Mouse (Mus musculus) heart, adult 2 months (tissue): ENCODE measurements around the gene Anks6. TPM values are rescaled to one million over a fixed set of nuclear protein-coding genes. Genes with fewer than 3 reads are reported as not detected.

Experiments
- DNase-seq, 2 experiments: peaks; one replicate each; pipeline ENCODE4 v3.0.0; 2021
- H3K27ac ChIP-seq: fragments of 200-600 bp; 2 replicates; pipeline ENCODE4 v1.8.1; 2022
- H3K27me3 ChIP-seq: fragments of 200-500 bp; 2 replicates; pipeline ENCODE4 v1.6.1; 2012; ENCODE audit warnings: mild to moderate bottlenecking, low read length, inconsistent platforms, mixed read lengths; ENCODE audit not compliant: control insufficient read depth, insufficient read depth
- H3K36me3 ChIP-seq: fragments of 200-500 bp; 2 replicates; pipeline ENCODE4 v1.6.1; 2012; ENCODE audit warnings: low read length, inconsistent platforms; ENCODE audit not compliant: control insufficient read depth, insufficient read depth
- H3K4me1 ChIP-seq: fragments of 200-500 bp; 2 replicates; pipeline ENCODE4 v1.6.1; 2011; ENCODE audit warnings: low read length; ENCODE audit not compliant: control insufficient read depth, insufficient read depth
- H3K4me3 ChIP-seq: fragments of 200-600 bp; 2 replicates; pipeline ENCODE4 v1.8.1; 2022
- H3K79me2 ChIP-seq: fragments of 200-500 bp; replicated peaks from 2 replicates; pipeline ENCODE4 v1.6.1; 2012; ENCODE audit warnings: mild to moderate bottlenecking, inconsistent platforms, low read length, moderate library complexity, mixed read lengths; ENCODE audit not compliant: control insufficient read depth, insufficient read depth
- H3K9ac ChIP-seq: fragments of 200-500 bp; 2 replicates; pipeline ENCODE4 v1.6.1; 2012; ENCODE audit warnings: low read depth, mild to moderate bottlenecking, control low read depth, inconsistent platforms, low read length, mixed read lengths
- CTCF ChIP-seq: fragments of 200-600 bp; IDR thresholded peaks from 2 replicates; pipeline ENCODE4 v1.8.1; 2022; ENCODE audit warnings: antibody characterized with exemption, mild to moderate bottlenecking, moderate library complexity
- EP300 ChIP-seq: fragments of 200-500 bp; IDR thresholded peaks from 2 replicates; pipeline ENCODE4 v1.6.1; 2011; ENCODE audit warnings: low read depth, low read length, control low read depth; ENCODE audit not compliant: insufficient read depth
- POLR2A ChIP-seq: fragments of 200-500 bp; IDR thresholded peaks from 2 replicates; pipeline ENCODE4 v1.6.1; 2011; ENCODE audit warnings: mild to moderate bottlenecking, low read depth, low read length, control low read depth; ENCODE audit not compliant: insufficient read depth
- WGBS: fragments of 180-500 bp; shearing (Covaris S2); methylation state at CpG from one replicate; pipeline ENCODE4 v1.1.7; 2018; 5-methylcytosine and 5-hydroxymethylcytosine counted together
- intact Hi-C: fragments of 180-260 bp; cut with DNase I; formaldehyde crosslinking; loops from one replicate; pipeline ENCODE4 v1.15.1; 2025
- polyA plus RNA-seq: library from polyadenylated mRNA; depleted of rRNA; stranded (reverse); fragments of >200 nt; gene quantifications from 2 replicates; pipeline ENCODE4 v1.2.3, GENCODE M21; 2012
- total RNA-seq, 2 experiments: library from RNA; stranded (reverse); gene quantifications; 2 replicates each; pipeline ENCODE4 v1.2.3; 2021

Anks6 gene
- total and polyA plus RNA-seq, 3 experiments = 2.8 to 3.4 (median 3.3) TPM

DNA sequence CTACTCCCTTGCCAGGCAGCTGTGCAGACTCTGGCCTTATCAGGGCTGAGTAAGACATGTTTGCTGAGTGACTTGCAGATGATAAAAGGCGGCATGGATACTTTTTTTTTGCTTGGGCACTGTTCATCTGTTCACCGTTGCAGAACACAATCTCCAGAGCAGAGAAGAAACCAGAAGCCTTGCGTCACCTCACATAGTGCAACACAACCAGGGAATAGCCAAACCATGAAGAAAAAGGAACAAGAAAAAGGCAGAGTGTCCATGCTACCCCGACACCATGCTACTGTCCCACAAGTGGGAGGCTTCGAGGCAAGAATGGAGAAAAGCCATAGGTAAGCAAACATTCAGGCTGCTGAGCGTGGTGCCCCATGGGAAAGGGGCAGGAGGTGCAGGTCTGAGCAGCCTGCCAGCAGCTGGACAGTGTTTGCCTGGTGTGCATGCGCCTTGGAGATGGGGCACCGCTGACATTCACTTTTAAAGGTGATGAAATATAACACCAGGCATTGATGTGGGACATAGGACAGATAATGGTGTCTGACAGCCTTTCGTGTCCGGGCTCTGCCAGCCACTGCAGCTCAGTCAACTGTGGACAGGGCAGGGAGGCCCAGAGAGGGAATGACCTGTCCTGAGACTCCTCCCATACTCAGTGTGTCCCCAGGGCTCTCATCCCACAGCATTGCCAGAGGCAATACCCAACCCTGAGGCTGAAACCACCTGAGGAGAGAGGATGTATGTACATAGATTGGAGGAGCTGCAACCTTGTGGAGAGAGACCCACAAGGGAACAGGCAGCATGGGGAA lies 34.2 kb downstream of the Anks6 start:
- DNase-seq = no peak
- H3K36me3 ChIP-seq = no peaks in the 10 kb centered on the region
- intact Hi-C loops = no loop called here

DNA sequence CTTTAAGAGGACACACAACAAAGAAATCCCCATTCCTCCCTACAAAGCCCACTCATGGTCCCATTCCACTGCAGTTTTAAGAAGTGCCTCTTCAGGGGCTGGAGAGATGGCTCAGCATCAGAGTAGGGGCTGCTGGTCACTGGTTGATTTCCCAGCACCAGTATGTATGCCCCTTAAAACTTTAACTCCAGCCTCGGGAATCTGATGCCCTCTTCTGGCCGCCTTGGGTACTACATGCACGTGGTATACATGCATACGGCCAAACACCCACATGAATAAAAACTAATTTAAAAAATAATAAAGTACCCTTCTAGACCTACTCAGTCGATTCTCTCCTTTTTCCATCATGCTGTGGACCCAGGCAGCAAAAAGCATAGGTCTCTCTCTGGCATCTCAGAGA lies 36.7 kb downstream of the Anks6 start:
- Histone ChIP-seq H3K36me3 (no peaks in the 10 kb centered on the region), H3K9ac (no peak overlapping the region), H3K79me2 (no peaks in the 10 kb centered on the region), H3K27me3 (no peaks in the 10 kb centered on the region), H3K4me1 (no peaks in the 10 kb centered on the region), H3K4me3 (no peak overlapping the region), H3K27ac (no peak overlapping the region)
- WGBS = 18% methylated on average over 5 of the region's 5 CpGs
- intact Hi-C loops = loop anchor here (1.0 kb wide), 2 partner anchors 331 to 409 kb away; no protein-coding TSS in a partner anchor
- TF ChIP-seq EP300 = no peak
- peak; percentile 87 for TF ChIP-seq CTCF
- no peak for TF ChIP-seq POLR2A
- peak; percentile 33 to 76 for DNase-seq

More for the DNA sequence above, 34.2 kb downstream of the Anks6 start:
- Histone ChIP-seq H3K4me3 (no peak overlapping the region), H3K27me3 (no peaks in the 10 kb centered on the region), H3K79me2 (no peaks in the 10 kb centered on the region), H3K27ac (no peak overlapping the region), H3K4me1 (no peaks in the 10 kb centered on the region), H3K9ac (no peak overlapping the region)
- TF ChIP-seq EP300 = no peak
- no peak for TF ChIP-seq POLR2A
- TF ChIP-seq CTCF = no peak
- WGBS = 75% methylated on average over 10 of the region's 10 CpGs

DNA sequence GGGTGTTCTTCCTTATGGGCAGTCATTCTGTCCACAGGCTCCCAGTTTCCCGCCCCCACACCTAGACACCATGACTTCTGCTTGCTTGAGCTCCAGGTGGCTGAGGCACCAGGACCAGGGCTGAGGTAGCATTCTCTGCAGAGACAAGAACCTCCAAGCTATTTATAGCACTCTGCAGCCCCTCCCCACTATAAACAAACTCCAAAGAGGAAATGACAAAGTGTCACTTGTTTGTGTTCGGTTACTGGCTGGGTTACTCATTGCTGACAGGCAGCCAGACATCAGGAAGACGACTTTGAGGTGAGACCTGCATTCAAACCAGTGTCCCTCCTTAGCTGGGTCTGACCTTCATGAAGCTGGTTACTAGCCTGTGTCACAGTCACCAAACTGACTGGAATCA lies 42.1 kb downstream of the Anks6 start:
- Histone ChIP-seq H3K27me3 (no peaks in the 10 kb centered on the region), H3K79me2 (no peaks in the 10 kb centered on the region), H3K4me1 (peaks cover 8% of the 10 kb centered on the region), H3K27ac (no peak overlapping the region), H3K4me3 (no peak overlapping the region), H3K36me3 (no peaks in the 10 kb centered on the region), H3K9ac (no peak overlapping the region)
- TF ChIP-seq CTCF = no peak
- no peak for DNase-seq
- WGBS = 14% methylated on average over 3 of the region's 3 CpGs
- intact Hi-C loops = no loop called here

DNA sequence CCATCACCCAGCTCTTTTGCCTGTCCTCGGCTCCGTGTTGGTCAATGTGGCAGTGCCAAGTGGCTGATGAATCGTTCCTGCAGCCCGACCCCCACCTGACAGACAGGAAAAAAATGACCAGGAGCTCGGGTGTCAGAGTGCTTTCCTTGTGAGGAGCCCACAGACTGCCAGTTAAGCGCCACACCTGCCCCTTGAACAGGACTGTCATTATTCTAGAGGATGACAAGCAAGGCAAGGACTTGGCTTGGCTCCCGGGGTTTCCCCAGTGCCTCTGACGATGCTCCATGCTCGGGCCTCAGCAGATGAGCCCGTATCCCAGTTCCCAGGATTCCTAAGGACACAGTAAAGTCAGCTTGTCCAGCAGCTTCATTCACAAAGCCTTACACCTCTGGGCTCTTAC lies 44.8 kb downstream of the Anks6 start:
- Histone ChIP-seq H3K79me2 (no peaks in the 10 kb centered on the region), H3K27ac (no peak overlapping the region), H3K4me3 (no peak overlapping the region), H3K9ac (no peak overlapping the region), H3K36me3 (no peaks in the 10 kb centered on the region), H3K27me3 (no peaks in the 10 kb centered on the region), H3K4me1 (peaks cover 8% of the 10 kb centered on the region)
- WGBS = 64% methylated on average over 10 of the region's 10 CpGs
- intact Hi-C loops = no loop called here
- no peak for TF ChIP-seq EP300
- no peak for TF ChIP-seq CTCF
- no peak for TF ChIP-seq POLR2A
- no peak for DNase-seq

DNA sequence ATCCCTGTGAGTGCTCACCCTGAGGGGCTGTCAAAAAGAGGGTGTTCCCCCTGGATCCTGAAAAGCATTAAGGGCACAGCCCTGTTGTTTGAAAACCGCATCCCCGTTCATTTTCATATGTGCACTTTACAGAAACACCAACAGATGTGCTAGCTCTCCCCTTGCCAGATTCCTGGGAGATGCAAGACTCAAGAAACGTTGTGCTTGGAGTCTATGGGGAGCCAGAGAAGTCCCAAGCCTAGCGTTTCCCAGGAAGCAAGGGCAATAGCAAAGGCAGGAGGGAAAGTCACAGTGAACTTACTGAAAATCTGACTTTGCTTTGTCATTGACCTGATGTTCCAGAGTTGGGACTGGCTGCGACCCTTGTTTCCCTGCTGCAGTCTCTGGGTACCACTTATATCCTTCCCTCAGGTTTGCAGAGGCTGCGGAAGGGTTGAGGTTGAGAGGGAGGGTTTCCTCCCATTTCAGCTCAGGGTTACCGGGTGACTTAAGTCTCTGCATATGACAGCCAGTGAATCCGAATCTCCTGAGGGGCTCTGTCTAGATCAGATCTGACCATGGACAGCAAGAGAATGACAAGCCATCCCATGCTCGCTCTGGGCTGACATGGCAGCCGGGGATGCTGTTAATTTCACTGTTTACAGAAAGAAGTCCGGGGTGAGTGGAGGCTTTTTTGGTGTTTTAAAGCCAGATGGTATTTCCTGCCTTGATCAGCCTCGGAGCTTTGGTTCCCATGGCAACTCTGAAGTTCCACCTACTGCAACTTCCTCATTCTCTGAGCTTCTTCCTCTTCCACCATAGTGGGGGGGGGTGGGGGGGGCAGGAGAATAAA lies 46.6 kb downstream of the Anks6 start:
- H3K36me3 ChIP-seq = no peaks in the 10 kb centered on the region
- no peaks in the 10 kb centered on the region for H3K79me2 ChIP-seq
- DNase-seq = peak; percentile 35 to 66
- peaks cover 8% of the 10 kb centered on the region for H3K4me1 ChIP-seq
- no peak overlapping the region for H3K27ac ChIP-seq
- no peaks in the 10 kb centered on the region for H3K27me3 ChIP-seq
- TF ChIP-seq CTCF (no peak), EP300 (no peak), POLR2A (no peak)
- WGBS = 30% methylated on average over 12 of the region's 12 CpGs
- H3K4me3 ChIP-seq = peak overlapping the region; percentile 26; the same call in 1 of the 2 replicates
- intact Hi-C loops = no loop called here
- H3K9ac ChIP-seq = no peak overlapping the region
